Mouse (Mus musculus) cerebellum, adult 18-20 months (tissue): ENCODE results near the gene Dok4.
"Not testable (repeated sequence)": the region's sequence is repeated elsewhere in the genome, so short reads cannot be mapped to it uniquely, and the experiment has no call there.

Experiments
- DNase-seq, 2 experiments: peaks; one replicate each; pipeline ENCODE4 v3.0.0; 2021

Dok4 gene

GRCm38 (mm10) chr8:94837662-94838574, 38.2 kb downstream of the Dok4 start, which contains the start of the genes Coq9 and Ciapin1:
Coq9 (plus strand) TSS chr8:94838321.
Ciapin1 (minus strand) TSS chr8:94838358.
- peak; percentile 95 to 96 for DNase-seq

GRCm38 (mm10) chr8:94836456-94837240, 39.5 kb downstream of the Dok4 start:
- no peak for DNase-seq

- DNase-seq: not testable (repeated sequence)
These were observed 40.4 kb downstream of the Dok4 start for GRCm38 (mm10) chr8:94835751-94836150.

GRCm38 (mm10) chr8:94833901-94834405, 42.2 kb downstream of the Dok4 start:
- not testable (repeated sequence) for DNase-seq

- DNase-seq: no peak
These were observed 47.8 kb downstream of the Dok4 start for GRCm38 (mm10) chr8:94828284-94828683.

- no peak for DNase-seq
These were observed 49.9 kb downstream of the Dok4 start for GRCm38 (mm10) chr8:94826210-94826609.

- DNase-seq: no peak
These were observed 51.0 kb downstream of the Dok4 start for GRCm38 (mm10) chr8:94825170-94825569.

GRCm38 (mm10) chr8:94822637-94823560, 53.2 kb downstream of the Dok4 start:
- DNase-seq: peak; percentile 50 to 56

- no peak for DNase-seq
These were observed 54.7 kb downstream of the Dok4 start for GRCm38 (mm10) chr8:94821381-94821780.

GRCm38 (mm10) chr8:94820553-94820952, 55.6 kb downstream of the Dok4 start:
- no peak for DNase-seq

- no peak for DNase-seq
These were observed 56.4 kb downstream of the Dok4 start for GRCm38 (mm10) chr8:94819671-94820179.

- no peak for DNase-seq
These were observed 58.2 kb downstream of the Dok4 start for GRCm38 (mm10) chr8:94817933-94818332.

GRCm38 (mm10) chr8:94814556-94814955, 61.6 kb downstream of the Dok4 start:
- peak in 1 of 2 experiments; percentile 55 for DNase-seq
